Mouse (Mus musculus): ENCODE results near the gene Kif1c.
"Not testable (repeated sequence)": the region's sequence is repeated elsewhere in the genome, so short reads cannot be mapped to it uniquely, and the experiment has no call there.

Kif1c gene

DNA sequence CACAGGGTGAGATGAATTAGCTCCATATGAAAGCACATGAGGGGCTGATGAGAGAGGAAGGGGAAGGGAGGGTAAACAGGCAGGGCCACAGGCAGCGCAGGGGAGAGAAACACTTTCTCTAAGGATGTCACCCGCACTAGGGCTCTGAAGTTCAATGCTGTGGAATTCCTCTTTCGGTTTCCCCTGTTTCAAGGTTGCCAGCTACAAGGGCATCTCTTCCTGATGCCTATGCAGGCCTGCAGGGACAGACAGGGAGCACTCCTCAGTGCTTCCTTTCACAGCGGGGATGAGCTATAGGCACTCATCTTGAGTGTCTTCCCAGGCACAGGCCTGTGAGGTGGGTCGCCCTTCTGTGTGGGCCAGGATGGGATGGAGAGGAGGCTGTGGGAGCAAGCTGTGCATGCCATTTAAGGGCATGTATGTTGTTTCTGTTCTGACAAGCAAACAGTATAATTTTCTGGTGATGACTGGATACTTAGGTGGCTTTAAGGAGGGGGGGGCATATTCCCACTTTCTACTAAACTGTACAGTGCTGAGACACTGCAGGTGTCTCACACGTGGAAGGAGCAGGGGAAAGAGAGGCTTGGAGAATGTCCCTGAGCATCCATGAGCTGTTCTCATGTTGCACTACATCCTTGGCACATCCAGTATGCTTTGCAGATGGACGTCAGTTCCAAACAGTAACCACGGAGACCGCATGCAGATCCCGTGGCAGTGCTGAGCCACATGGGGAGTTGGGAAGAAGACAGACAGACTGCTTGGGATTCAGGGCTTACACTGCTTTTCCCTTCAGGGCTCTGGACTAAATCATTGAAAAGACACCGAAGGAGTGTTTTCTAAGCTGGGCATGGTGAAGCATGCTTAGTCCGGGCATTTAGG is 42.5 kb downstream of the Kif1c start:
- DNase-seq (ENCODE audit: low read depth, low spot score) = no peak

DNA sequence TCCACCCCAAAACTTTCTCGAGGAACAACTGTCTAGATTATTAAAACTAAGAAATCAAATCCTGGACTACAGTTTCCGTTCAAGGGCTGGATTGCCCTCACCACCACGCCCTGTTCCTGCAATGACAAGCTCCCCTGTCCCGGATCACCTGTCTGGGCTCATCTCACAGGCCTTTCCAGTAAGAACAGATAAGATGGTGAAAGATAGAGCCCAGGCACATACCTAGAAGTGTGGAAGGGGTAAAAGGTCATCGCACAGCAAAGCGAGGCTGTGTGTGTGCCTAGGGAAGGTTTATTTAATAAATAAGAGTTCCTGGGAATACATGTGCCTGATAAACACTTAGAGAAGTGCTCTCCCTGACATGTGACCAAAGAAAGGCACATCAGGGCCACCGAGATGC is 45.3 kb downstream of the Kif1c start:
- DNase-seq (ENCODE audit: low read depth, low spot score) = no peak

DNA sequence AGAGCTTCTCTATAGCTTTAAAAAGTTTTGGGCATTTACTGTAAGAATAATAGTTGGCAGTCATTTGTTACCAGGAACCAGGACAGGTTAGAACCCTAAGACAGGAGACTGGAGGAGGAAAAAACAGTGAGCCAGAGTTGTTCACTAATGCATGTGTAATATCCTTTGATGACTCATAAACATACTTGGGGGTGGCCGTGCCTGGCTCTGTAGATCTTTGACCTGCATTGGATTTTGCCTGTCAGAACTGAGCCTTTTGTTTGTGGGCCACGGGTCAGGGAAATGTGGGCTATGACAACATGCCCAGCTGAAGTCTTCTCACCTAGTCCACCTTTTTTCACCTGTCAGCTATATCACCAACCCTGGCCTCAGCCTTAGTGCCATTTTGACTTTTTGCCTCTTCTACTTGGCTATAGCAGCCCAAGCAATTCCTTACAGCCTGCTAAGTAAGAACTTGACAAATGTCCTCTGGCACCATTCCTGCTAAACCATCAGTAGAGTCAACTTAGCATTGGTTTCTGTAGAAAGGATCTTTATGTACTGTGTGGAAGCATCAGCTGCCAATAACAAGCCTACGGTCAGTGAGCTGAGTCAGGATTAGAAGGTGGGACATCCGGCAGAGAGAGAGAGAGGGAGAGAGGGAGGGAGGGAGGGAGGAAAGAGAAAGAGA is 47.7 kb downstream of the Kif1c start:
- DNase-seq (ENCODE audit: low read depth, low spot score) = no peak

DNA sequence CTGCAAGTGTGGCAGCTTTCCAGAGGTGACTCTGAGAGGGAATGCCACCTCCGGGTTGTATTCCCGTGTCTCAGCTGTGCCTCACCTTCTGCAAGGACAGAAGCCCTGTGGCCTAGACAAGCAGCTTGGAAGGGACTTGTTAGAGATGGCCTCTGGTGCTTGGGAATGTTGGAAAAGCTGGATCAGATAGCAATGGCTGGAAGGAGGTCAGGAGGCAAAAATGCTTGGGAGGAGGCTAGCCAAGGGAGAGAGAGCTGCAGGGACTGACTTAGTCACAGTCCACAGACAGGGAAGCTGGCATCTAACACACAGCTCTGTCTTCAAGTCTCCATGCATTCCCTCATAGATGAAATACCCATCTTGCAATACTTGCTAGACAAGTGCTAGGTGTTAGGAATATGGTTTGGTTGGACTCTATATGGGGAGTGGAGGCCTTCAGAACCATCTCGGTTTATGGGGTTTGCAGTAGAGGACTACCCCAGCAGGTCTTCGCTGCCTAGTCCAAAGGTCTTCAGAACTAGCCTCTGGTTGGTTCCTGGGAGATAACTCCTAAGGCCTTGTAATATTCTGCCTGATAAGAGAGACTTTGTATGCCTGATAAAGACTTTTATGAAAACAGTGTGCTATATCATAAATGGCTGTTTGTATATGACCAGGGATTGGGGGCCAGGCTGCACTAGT is 52.1 kb downstream of the Kif1c start:
- DNase-seq (ENCODE audit: low read depth, low spot score) = no peak

DNA sequence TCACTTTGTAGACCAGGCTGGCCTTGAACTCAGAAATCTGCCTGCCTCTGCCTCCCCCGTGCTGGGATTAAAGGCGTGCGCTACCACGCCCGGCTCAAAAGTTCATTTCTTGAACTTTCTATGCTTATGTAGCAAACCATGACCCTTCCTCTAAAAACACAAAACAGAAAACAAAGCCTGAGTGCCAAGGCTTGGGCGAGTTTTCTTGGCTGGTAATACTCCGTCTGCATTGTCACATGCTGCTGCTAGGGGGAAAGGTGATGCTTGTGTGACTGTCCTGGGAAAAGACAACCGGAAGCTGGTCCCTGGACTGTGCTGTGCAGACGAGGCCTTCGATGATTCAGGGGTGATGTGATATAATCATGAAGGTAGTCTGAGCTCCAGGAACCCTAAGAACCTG is 52.8 kb downstream of the Kif1c start:
- no peak for DNase-seq (ENCODE audit: low read depth, low spot score)

DNA sequence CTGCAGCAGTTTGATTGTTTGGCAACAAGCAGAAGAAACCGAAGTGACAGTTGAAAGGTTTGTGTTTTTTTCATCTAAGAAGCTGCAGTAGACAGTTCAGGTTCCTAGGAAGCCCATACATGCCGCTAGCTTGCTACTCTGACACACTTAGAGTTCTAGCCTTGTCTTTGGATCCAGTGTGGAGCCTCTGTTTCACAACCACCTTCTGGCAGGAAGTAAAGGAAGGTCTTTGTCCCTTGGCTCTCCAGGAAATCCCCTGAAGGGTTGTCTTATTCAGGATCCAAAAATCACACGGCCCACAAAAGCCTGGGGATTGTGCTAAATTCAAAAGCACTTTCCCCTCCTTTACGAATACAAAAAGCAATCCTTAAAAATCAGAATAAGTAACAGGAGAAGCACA is 54.1 kb downstream of the Kif1c start:
- no peak for DNase-seq (ENCODE audit: low read depth, low spot score)

DNA sequence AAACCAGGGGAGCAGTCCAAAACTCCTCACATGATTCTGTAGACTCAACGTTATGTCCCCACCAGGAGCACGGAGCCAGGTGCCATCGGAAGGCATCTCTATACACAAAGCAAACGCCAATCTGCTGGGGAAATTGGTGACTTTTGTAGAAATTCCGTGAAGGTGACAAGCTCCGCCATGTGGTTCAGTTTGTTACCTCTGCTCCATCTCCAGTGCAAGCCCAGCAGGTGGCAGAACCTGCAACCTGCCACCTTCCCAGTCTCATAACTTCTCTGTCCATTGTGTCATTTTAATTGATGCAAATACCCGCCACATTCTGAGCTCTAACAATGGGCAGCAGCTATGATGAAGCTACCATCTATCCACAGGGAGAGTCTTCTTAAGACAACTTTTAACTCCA is 54.6 kb downstream of the Kif1c start:
- no peak for DNase-seq (ENCODE audit: low read depth, low spot score)

DNA sequence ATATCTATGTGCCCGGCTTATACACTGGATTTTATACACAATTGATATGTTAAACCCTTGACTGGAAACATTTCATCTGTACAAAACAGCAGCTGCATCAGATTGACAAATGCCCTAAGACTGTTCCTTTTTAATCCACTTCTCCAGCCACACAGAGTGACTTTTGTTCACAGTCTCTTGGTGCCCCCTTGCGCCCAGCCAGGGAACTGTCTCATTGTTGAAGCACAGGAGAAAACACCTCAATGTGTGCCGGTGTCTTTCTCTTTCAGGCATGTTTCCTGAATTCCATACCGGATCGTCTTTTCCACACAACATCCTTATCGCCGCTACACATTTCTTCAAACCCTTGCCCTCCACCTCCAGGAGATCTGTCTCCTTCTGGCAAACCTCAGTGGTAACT is 55.3 kb downstream of the Kif1c start:
- DNase-seq (ENCODE audit: low read depth, low spot score) = no peak

DNA sequence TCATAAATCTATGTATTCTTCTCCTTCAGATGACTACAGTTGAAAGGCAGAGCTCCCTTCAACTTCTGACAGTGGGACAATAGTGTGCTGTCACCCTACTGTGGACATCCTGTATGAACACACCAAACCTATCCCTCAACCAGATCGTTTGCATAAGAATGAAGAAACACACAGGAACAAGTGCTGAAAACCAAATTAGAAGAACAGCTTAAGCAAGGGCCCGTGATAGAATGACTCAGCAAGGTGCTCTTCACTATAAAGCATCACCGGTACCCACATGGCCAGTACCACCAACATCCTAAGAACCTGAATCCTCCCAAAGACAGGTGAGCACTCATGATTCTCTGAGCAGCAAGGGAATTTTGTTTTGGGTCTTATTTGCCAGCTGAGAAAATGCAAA is 60.1 kb downstream of the Kif1c start:
- DNase-seq (ENCODE audit: low read depth, low spot score) = not testable (repeated sequence)

DNA sequence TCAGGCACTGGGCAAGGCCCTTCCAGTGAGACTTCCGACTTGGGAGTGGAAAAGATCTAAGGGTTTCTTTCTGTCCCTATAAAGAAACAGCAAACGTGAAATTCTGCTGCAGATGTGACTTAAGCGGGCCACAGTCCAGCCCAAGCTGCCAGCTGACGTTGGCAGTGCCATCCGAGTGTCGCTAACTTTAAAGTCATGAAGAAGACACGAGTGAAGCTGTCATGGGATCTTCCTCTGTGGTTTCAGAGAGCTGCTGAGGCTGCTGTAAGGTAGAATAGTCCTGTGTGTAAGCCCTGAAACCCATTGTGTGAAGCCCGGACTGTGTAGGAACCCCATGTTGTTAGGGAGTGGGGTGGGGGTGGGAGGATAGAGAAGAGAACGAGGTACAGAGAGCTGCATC is 62.3 kb downstream of the Kif1c start:
- no peak for DNase-seq (ENCODE audit: low read depth, low spot score)

DNA sequence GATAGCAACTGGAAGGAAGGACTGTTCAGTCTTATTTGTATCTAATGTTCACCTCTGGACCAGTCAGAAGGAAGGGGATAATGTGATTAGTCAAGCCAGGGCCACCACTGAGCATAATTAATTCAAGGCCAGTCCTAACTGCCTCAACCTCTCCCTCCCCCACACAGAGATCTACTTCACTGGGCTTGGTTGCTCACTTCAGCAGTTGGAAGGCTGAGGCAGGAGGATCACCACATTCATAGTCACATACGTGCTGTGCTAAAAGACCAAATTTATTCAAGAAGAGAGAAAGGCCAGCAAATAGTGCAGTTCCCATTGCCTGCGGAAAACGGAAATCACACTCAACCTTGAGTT is 63.2 kb downstream of the Kif1c start:
- no peak for DNase-seq (ENCODE audit: low read depth, low spot score)

DNA sequence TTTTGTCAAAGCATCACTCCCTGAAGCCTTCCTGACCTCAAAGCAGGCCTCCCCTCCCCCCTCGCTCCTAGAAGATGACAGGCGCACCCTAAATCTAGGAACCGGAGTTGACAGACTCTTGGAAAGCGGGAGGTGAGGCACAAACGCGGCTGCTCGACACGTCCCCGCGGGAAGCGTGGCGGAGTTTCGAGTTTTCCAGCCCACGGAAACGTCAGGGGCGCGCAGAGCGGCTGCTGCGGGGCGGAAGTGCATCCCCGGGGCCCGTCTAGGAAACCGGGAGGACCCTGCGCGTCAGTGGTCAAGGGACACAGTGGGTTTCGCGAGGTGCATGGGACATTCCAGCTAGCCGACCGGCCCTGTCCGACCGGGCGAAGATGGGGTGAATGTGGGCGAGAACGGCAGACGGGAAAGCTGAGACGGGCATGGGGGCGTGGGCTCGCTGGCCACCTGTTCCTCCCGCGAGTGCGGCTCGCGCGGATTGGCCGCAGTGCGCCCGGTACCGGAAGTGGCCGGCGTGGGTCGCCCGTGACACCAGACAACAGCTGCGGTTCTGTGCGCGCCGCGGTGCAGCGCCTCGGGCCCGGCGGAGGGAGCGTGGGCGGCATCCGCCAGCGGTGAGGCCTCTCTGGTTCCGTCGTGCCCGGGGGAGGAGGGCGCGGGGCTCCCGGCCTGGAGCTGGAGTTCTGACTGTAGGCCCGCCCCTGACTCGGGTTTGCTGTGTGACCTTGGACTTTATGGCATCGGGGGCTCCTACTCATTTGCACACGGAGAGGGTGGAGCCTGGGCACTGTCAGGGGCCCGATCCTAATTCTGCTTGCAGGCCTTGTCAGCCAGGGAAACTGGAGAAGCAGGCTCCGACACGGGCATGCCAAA is 63.8 kb downstream of the Kif1c start, which contains the start of gene Zfp3:
TSS of gene Zfp3 (plus strand) at position 274 of the 873 bp plus-strand sequence.
- DNase-seq (ENCODE audit: low read depth, low spot score) = peak; percentile 62

DNA sequence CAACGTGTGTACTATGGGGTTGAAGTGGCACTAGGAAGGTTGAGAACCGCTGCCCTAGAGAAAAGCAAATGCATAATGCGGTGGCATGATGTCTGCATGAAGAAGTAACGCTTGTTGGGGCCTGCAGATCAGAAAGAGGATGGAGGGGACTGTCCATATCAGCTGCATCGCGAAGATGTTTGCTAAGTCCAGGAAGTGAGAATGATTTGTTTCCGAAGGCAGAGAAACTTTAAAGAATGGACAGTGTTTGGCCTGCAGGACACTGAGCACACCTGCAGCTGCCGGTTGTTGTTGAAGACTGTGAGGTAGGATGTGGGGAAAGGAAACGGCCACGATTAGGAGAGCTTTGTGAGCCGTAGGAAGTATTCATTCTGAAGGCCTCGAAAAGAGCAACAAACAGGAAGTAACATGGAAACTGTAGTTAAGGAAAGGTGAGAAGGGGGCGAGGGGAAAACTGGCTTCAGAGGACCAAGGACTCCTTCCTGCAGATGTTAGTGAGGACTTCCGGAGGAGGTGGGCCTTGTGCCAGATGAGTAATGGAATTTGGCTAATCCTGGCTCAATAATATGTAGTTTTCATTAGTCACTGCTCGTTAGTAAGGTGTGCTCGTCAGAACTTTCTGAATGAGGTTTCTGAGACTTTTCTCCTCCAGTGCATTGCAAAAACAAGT is 65.6 kb downstream of the Kif1c start:
- no peak for DNase-seq (ENCODE audit: low read depth, low spot score)

DNA sequence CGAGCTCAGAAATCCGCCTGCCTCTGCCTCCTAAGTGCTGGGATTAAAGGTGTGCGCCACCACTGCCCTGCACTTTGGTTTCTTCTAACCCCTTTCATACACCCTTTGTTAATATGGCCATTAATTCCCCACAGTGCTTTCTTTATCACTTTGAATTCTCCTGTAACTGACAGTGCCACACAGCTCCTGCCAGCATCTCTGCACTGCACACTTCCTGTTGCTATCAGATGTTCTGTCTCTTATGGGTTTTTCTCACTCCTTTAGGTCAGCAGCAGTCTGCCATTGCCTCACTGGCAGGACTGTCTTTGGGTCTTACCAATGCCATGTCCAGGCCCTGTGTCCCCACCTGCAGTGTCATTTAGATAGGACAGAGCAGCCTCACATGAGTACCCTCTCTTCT is 70.5 kb downstream of the Kif1c start:
- no peak for DNase-seq (ENCODE audit: low read depth, low spot score)

DNA sequence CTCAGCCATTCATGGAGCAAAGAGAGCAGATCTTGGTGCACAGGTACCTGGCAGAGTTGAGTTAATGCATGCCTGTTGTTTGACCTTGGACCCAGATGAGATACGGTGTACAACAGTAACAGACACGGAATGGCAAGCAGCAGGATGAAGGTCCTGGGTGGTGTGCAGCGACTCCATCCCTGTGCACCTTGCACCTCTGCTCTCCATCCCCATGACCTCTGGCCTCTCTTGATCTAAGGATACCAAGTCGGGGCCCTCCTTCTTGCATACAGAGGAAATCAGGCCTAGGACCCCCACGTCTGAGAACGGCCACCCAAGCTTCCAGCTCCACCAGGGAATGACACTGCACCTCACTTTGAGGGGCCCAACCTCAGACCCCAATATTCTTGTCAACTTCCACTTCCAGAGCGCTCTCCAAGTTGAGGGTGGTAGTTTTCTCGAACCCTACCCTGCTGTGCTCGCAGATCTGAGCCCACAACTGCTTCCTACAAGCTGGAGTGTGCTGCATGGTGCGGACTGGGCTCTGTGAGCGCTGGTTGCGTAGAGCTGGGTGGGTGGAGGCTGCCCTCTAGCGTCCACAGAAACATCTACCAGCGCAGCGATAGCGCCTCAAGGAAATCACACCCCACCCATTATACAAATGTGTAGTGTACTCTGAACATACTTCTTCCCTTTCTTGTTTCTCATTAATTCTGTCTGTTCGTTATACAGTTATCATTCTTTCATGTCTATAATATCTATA is 76.7 kb downstream of the Kif1c start:
- peak; percentile 50 for DNase-seq (ENCODE audit: low read depth, low spot score)

DNA sequence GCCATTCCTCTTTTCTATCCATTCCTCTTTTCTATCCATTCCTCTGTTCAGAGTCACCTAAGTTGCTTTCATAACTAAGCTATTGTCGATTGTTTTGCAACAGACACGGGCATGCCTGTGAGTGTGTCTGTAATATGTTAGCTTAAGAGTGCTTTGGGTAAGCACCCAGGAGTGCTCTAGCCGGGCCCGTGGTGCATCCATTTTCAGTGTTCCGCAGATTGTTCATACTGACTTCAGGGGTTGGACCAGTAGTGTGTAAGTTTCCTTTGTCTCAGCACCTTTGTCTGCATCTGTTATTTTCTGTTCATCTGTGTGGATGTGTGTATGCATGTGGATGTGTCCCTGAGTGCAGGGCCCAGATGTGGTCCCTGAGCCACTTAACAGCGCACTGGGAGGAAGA is 77.3 kb downstream of the Kif1c start:
- no peak for DNase-seq (ENCODE audit: low read depth, low spot score)

DNA sequence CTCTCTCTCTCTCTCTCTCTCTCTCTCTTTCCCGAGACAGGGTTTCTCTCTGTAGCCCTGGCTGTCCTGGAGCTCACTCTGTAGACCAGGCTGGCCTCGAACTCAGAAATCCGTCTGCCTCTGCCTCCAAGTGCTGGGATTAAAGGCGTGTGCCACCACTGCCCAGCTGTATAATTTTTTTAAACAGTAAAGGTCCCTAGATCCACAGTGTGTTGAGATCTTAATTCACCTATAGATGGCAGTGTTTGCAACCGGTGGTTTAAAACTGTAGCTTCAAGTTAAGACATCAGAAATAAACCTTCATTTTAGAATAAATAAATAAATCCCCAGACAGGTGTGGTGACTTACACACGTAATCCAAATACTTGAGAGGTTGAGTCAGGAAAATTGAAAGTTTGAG is 77.7 kb downstream of the Kif1c start:
- not testable (repeated sequence) for DNase-seq (ENCODE audit: low read depth, low spot score)

Measured in telencephalon, adult 2 months (tissue).